Mouse (Mus musculus) lung, postnatal 14 days (tissue): ENCODE measurements around the gene 1700018F24Rik.

Source experiments
- DNase-seq: peaks from one replicate; pipeline ENCODE4 v3.0.0; 2021

The 1700018F24Rik gene

DNA sequence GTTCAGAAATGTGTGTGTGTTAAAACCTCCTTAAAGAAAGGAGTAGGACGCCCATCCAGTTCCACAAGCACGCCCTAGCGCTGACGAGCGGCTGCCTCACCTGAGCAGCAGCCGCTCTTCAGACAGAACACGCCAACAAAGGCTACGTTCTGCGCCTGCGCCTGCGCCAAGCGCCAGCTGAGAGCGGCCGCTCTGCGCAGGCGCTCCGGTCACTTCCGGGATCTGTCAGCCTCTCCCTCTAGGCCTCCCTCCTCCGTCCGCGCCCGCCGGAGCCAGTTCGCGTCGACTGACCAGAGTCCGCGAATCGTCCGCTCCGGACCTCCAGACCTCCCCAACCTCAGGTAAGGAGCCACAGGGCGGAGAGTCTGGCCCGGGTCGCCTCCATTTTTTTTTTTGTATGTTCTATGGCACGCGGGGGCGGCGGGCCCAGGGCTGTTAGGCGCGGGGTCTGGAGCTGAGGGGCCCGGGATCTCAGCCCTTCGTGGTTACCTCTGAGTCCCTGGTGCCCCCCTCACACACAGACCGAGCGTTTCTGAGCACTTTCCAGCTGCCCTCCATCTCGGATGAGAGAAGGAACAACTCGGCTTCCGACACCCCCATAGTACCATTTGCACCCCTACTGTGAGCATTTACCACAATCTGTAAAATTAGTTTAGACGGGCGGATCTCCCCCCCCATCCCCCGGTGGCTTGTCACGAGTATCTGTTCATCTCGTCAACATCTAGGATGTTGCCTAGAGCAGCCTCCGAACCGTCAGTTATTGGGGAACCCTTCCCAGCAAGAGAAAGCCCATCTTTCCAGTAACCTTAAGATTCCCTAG is 41.1 kb downstream of the 1700018F24Rik start, which contains the start of the genes Arpc1a and Kpna7:
Gene Arpc1a (plus strand): TSS at position 199 of the 820 bp plus-strand sequence.
Gene Kpna7 (minus strand): TSS at position 399 of the 820 bp plus-strand sequence.
- DNase-seq, result peak; percentile 94

DNA sequence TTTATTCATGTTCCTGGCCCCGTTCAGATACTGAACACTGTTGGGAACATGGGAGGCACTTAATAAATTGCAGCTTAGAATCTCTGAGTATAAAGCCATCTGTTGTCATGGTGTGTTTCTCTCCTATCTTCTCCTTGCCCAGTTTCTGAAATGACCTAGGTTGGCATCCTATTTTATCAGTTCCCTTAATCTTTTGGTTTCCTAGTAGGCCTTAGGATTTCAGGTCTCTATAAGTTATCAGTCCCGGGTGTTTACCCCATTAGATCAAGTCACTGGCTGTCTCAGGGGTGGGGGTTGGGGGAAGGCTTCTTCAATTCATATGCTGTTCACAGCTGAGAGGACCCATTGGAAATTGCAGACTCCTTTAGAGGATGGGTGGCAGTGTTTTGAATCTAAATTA is 42.0 kb downstream of the 1700018F24Rik start:
- no peak for DNase-seq

DNA sequence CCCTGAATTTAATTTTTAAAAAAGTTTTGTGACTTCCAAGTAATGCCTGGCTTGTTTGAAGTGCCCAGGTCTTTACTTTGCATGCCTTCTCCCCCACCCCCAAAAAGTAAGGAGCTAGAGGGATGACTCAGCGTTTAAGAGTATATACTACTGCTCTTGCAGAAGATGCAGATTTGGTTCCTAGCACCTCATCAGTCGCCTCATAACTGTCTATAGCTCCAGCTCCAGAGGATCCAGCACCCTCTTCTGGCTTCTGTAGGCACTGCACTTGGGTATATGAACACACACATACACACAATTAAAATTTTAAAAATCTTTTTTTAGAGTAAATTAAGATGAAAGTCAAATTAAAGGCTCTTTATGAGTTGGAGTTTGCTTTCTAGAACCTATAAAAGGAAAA is 45.4 kb downstream of the 1700018F24Rik start:
- DNase-seq, result no peak

DNA sequence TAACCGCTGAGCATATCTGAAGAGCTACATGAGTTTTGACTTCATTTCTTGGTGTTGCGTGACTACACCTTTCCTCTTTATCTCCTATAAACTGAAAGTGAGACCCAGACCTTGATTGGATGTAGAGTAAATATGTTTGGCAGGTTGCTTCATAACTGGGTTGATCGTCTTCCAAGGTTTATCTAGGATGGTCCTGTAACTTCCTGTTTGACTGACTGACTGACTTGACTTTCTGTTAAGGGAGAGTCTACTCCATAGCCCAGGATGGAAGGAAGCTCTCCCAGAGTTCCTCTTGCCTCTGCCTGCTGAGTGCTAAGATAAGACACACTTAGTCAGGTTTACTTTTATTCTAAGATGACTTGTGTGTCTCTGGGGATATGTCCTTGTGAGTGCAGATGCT is 47.1 kb downstream of the 1700018F24Rik start:
- no peak for DNase-seq
